Mouse (Mus musculus): ENCODE results near the gene Olfr434.

GRCm38 (mm10) chr6:43205355-43205754 lies 7.5 kb upstream of the Olfr434 start:
- TF ChIP-seq GATA1 (IDR thresholded peaks at IDR 0.05; ENCODE audit: low read length): no peak
- no peak for TF ChIP-seq TAL1 (IDR thresholded peaks at IDR 0.05; ENCODE audit: low read length)

Measured in erythroblast, embryonic 14.5 days (primary cell).